Mouse (Mus musculus) liver, embryonic 11.5 days (tissue): Measurements from ENCODE around the gene Gm44790. TPM values are rescaled to one million over a fixed set of nuclear protein-coding genes. Genes with fewer than 3 reads are reported as not detected.

Experiments
- ATAC-seq: fragments of 200-750 bp; cut with Nextera tagmentation; replicated peaks from 2 replicates; pipeline ENCODE4 v1.8.0; 2017; ENCODE audit warnings: moderate number of reproducible peaks, mild to moderate bottlenecking, moderate TSS enrichment, moderate library complexity; ENCODE audit not compliant: low FRiP score
- DNase-seq: peaks from one replicate; pipeline ENCODE4 v3.0.0-alpha.2; 2017; ENCODE audit warnings: low spot score
- H3K27ac ChIP-seq: fragments of 300-500 bp; sonication (generic); 2 replicates; pipeline ENCODE4 v1.5.1; 2014; ENCODE audit warnings: mild to moderate bottlenecking, low read depth, low read length, control low read depth
- H3K27me3 ChIP-seq: fragments of 300-500 bp; sonication (generic); replicated peaks from 2 replicates; pipeline ENCODE4 v1.6.1; 2014; ENCODE audit warnings: low read length, mixed read lengths; ENCODE audit not compliant: control insufficient read depth, insufficient read depth
- H3K36me3 ChIP-seq: fragments of 300-500 bp; sonication (generic); 2 replicates; pipeline ENCODE4 v1.6.1; 2014; ENCODE audit warnings: mild to moderate bottlenecking, low read length, moderate library complexity, mixed read lengths; ENCODE audit not compliant: control insufficient read depth, insufficient read depth
- H3K4me1 ChIP-seq: fragments of 300-500 bp; sonication (generic); replicated peaks from 2 replicates; pipeline ENCODE4 v1.6.1; 2014; ENCODE audit warnings: low read length, mixed read lengths; ENCODE audit not compliant: control insufficient read depth, insufficient read depth
- H3K4me2 ChIP-seq: fragments of 300-500 bp; sonication (generic); 2 replicates; pipeline ENCODE4 v1.6.1; 2014; ENCODE audit warnings: mild to moderate bottlenecking, control low read depth, moderate library complexity
- H3K4me3 ChIP-seq: fragments of 300-500 bp; sonication (generic); 2 replicates; pipeline ENCODE4 v1.5.1; 2014; ENCODE audit warnings: low read depth, low read length, control low read depth
- H3K9ac ChIP-seq: fragments of 300-500 bp; sonication (generic); 2 replicates; pipeline ENCODE4 v1.6.1; 2014; ENCODE audit warnings: low read depth, low read length, control low read depth
- H3K9me3 ChIP-seq: fragments of 300-500 bp; sonication (generic); 2 replicates; pipeline ENCODE4 v1.6.1; 2016; ENCODE audit warnings: low read length, inconsistent platforms, mixed read lengths; ENCODE audit not compliant: control insufficient read depth
- WGBS: fragments of 180-500 bp; shearing (Covaris S2); extraction: QIAGEN DNeasy Blood & Tissue Kit; methylation state at CpG from one replicate; pipeline ENCODE4 v1.1.7; 2014; 5-methylcytosine and 5-hydroxymethylcytosine counted together
- polyA plus RNA-seq: library from polyadenylated mRNA; unstranded; fragments of >200 nt; fragmentation: Nextera tagmentation; extraction: Ambion mirVana; gene quantifications from 2 replicates; pipeline ENCODE4 v1.2.1, GENCODE M21; 2014

The Gm44790 gene
- polyA plus RNA-seq, 1 experiment from 2014 or later: not detected

DNA sequence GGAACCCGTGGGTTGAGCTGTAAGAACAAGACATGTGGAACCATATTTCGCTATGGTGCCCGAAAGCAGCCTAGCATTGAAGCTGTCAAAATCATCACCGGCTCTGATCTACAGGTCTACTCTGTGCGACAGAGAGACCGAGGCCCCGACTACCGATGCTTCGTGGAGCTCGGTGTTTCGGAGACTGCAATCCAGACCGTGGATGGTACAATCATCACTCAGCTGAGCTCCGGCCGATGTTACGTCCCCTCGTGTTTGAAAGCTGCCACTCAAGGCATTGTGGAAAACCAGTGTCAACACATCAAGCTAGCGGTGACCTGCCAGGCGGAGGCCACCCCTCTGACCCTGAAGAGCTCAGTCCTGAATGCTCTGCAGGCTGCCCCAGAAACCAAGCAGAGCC, 19.1 kb downstream of the Gm44790 start:
- H3K9ac ChIP-seq: no peak overlapping the region
- no peak overlapping the region for H3K4me3 ChIP-seq
- WGBS: 87% methylated on average over 18 of the region's 18 CpGs
- H3K27me3 ChIP-seq: no peaks in the 10 kb centered on the region
- no peaks in the 10 kb centered on the region for H3K4me1 ChIP-seq
- no peak for DNase-seq
- no peak overlapping the region for H3K4me2 ChIP-seq
- peaks cover 15% of the 10 kb centered on the region for H3K36me3 ChIP-seq
- no peak for ATAC-seq
- no peaks in the 10 kb centered on the region for H3K9me3 ChIP-seq
- H3K27ac ChIP-seq: no peak overlapping the region

DNA sequence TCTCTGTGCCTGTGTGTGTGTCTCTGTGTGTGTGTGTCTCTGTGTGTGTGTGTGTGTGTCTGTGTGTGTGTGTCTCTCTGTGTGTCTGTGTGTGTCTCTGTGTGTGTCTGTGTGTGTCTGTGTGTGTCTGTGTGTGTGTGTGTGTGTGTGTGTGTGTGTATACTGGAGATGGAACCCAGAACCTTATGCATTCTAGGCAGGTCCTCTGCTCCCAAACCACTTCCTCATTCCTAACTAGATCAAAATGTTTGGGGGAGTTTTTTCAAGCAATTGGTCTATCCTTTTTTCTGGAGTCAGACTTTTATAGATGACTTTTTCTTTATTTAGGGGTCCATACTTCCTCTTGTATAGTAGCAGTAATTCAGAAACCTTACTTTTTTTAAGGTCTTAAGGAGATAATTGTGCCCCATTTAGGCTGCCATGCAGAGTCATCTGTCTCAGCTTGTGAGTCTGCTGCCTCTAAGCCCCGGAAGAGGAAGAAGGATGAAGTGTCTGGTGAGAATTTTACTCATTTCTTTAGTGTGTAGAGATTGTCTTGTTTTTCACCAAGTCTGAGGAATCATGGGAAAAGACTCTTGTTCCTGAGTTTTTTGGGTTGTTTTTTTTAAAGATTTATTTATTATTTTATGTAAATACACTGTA, 20.6 kb downstream of the Gm44790 start:
- H3K27ac ChIP-seq: no peak overlapping the region
- no peaks in the 10 kb centered on the region for H3K9me3 ChIP-seq
- ATAC-seq (no peak), DNase-seq (no peak)
- no peak overlapping the region for H3K4me2 ChIP-seq
- H3K36me3 ChIP-seq: peaks cover 17% of the 10 kb centered on the region
- 57% methylated on average over 1 of the region's 1 CpGs for WGBS
- H3K27me3 ChIP-seq: no peaks in the 10 kb centered on the region
- no peak overlapping the region for H3K9ac ChIP-seq
- no peaks in the 10 kb centered on the region for H3K4me1 ChIP-seq
- H3K4me3 ChIP-seq: no peak overlapping the region

DNA sequence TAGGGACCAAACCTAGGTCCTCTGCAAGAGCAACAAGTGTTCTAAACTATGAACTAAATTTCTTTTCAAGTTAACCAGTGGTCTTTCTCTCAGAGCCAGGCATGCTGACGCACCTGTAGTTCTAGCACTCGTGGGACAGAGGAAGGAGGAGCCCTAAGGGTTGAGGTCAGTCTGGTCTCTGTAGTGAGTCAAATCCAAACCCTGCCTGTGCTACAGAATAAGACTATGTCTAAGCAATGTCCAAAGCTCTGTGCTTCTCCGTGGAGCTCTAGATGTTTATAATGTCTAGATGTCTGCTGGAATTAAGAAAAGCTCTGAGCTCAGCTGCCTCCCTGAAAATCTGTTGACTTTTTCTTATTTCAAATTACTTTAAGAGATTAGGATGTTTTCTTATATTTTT, 30.3 kb downstream of the Gm44790 start:
- 88% methylated on average over 3 of the region's 3 CpGs for WGBS
- ATAC-seq (no peak), DNase-seq (no peak)
- Histone ChIP-seq H3K27me3 (no peaks in the 10 kb centered on the region), H3K4me1 (no peaks in the 10 kb centered on the region), H3K4me3 (no peak overlapping the region), H3K27ac (no peak overlapping the region), H3K9me3 (no peaks in the 10 kb centered on the region), H3K36me3 (peaks cover 16% of the 10 kb centered on the region), H3K9ac (no peak overlapping the region), H3K4me2 (no peak overlapping the region)

DNA sequence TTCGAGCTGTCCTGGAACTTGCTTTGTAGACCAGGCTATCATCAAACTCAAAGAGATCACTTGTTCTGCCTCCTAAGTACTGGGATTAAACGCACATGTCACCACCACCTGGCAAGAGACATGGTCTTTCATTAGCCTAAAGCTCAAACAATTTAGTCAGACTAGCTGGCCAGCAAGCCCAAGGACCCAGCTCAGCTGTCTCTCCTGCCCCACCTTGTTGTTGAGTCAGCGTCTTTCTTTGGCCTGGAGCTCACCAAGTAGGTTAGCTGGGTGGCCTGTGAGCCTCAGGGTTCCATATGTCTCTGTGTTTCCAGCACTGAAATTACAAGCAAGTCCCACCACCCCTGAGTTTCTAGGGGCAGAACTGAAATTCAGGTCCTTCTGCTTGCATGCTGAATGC, 36.6 kb downstream of the Gm44790 start:
- Histone ChIP-seq H3K4me3 (no peak overlapping the region), H3K9me3 (no peaks in the 10 kb centered on the region), H3K27ac (no peak overlapping the region), H3K9ac (no peak overlapping the region), H3K4me2 (no peak overlapping the region), H3K36me3 (peaks cover 22% of the 10 kb centered on the region), H3K4me1 (no peaks in the 10 kb centered on the region), H3K27me3 (no peaks in the 10 kb centered on the region)
- ATAC-seq (no peak), DNase-seq (no peak)
- WGBS: 89% methylated on average over 3 of the region's 3 CpGs

DNA sequence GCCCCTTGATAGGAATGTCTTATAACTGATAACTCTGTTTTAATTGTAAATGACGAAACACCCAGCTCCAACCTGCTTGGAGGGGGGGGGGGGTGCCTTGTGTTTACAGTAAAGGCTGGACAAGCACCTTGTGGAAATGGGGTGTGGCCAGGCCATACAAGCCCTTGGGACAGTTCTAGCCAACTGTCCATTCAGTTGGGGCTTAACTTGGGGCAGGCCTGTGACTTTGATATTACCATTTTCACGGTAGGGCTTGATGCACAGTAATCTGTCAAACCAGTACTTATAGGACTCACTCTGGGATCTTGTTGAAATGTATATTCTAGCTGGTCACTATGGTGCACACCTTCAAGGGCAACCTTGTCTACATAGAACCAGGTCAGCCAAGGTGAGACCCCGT, 44.9 kb downstream of the Gm44790 start:
- Histone ChIP-seq H3K4me2 (peak overlapping the region; percentile 90), H3K4me1 (peaks cover 26% of the 10 kb centered on the region), H3K36me3 (peaks cover 6% of the 10 kb centered on the region; the same call in 1 of the 2 replicates), H3K9me3 (no peaks in the 10 kb centered on the region), H3K9ac (peak overlapping the region; percentile 81), H3K4me3 (peak overlapping the region; percentile 49), H3K27me3 (no peaks in the 10 kb centered on the region), H3K27ac (peak overlapping the region; percentile 76)
- no peak for ATAC-seq
- WGBS: 66% methylated on average over 3 of the region's 3 CpGs
- DNase-seq: no peak

DNA sequence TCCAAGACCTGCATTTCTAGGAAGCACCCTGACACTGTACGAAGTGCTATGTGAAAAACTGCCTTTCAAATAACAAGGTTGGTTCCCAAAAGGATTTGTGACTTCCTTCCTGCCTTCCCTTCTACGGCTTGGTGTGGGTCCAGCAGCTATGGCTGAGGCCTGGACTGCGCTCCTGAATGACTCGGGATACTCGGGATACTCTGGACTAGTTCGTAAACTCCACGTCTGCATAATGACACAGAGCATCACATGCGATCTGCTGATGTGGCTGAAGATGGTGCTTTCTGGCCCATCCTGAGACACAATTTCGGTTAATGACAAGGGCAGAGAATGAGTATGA, 45.3 kb downstream of the Gm44790 start:
- Histone ChIP-seq H3K4me3 (peak overlapping the region; percentile 49), H3K4me1 (peaks cover 26% of the 10 kb centered on the region), H3K4me2 (peak overlapping the region; percentile 90), H3K36me3 (peaks cover 5% of the 10 kb centered on the region; the same call in 1 of the 2 replicates), H3K9ac (peak overlapping the region; percentile 81), H3K9me3 (no peaks in the 10 kb centered on the region), H3K27ac (peak overlapping the region; percentile 76), H3K27me3 (no peaks in the 10 kb centered on the region)
- peak; percentile 33 for ATAC-seq
- DNase-seq: no peak
- 20% methylated on average over 9 of the region's 9 CpGs for WGBS

DNA sequence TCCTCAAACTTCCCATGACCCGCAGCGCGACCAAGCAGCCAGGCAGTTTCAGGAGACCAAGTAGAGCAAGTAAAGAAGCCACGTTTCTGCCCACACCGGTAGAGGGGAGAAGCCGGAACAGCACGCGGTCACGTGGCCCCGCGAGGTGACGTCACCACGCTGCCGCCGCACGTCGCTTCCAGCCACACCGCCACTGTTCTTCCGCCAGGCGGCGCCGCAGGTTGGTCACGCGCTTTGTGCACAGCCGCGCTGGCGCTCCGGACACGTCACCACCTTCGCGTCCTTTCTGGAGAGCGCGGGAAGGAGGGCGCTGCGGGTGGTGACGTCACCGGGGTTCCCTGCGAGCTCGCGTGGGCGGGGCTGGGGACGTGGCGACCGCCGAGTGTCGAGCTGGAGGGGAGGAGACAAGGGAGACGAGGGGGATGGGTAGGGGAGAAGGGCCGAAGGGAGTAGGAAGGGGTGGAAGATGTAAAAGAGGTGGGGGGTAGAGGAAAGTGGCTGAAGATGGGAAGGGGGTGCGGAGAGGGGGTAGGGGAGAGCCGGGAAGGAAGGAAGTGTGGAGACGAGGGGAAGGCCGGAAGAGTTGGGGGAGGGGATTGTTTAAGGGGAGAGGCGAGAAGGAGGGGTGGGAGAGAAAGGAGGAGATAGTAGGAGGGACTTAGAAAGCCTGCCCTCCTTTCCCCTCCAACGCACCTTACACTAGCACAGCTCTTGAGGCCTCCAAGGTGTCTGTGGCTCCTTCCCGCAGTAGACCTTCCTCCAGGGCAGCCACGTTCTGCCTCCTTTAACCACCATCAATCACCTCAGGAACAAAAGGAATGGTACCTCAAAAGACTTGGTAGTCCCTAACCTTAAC, 45.9 kb downstream of the Gm44790 start:
- 0 out of 2 replicates have a peak, but pooled peaks cover 2% of the 10 kb centered on the region for H3K36me3 ChIP-seq
- peak overlapping the region; percentile 81 for H3K9ac ChIP-seq
- peak overlapping the region; percentile 49 for H3K4me3 ChIP-seq
- WGBS: under 1% methylated on average over 55 of the region's 56 CpGs
- H3K4me2 ChIP-seq: peak overlapping the region; percentile 90
- DNase-seq (peak; percentile 100), ATAC-seq (peak; percentile 94)
- peak overlapping the region; percentile 80 for H3K27ac ChIP-seq
- peaks cover 30% of the 10 kb centered on the region for H3K4me1 ChIP-seq
- no peaks in the 10 kb centered on the region for H3K27me3 ChIP-seq
- no peaks in the 10 kb centered on the region for H3K9me3 ChIP-seq

DNA sequence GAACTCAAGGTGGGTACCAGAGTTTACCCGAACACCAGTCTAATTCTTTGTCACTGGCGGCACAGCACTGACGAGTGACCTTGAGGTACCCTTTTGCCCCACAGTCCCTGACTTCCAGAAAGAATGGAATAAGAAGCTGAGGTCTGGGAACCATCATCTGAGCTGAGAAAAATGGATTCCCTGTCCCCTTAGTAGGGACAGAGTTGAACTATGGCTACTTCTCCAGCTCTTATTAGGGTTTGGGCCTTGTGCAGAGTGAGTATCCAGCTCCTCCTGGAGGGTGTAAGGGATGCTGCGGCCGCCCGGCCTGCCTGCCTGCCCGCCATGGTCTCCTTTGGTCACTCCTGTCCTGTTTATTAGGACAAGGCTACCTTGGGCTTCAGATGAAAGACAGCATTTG, 46.6 kb downstream of the Gm44790 start:
- H3K4me1 ChIP-seq: peaks cover 33% of the 10 kb centered on the region
- peak overlapping the region; percentile 49 for H3K4me3 ChIP-seq
- 57% methylated on average over 7 of the region's 7 CpGs for WGBS
- peak overlapping the region; percentile 80 for H3K27ac ChIP-seq
- ATAC-seq: no peak
- peak overlapping the region; percentile 81 for H3K9ac ChIP-seq
- no peaks in the 10 kb centered on the region for H3K9me3 ChIP-seq
- H3K36me3 ChIP-seq: 0 out of 2 replicates have a peak, but pooled peaks cover 2% of the 10 kb centered on the region
- H3K4me2 ChIP-seq: peak overlapping the region; percentile 90
- no peak for DNase-seq
- H3K27me3 ChIP-seq: no peaks in the 10 kb centered on the region
